Mouse (Mus musculus) heart, postnatal 10 days (tissue): ENCODE measurements at regions not wholly inside any gene's neighbourhood (a gene's known extent, or its start where the extent isn't known, plus 50 kb on each side); places are given as distances from the start of the nearest gene placed in this dataset.

Source experiments
- DNase-seq, 2 experiments: peaks; one replicate each; pipeline ENCODE4 v3.0.0; 2021
- intact Hi-C: fragments of 180-260 bp; cut with DNase I; formaldehyde crosslinking; loops from one replicate; pipeline ENCODE4 v1.15.1; 2025

GRCm38 (mm10) chr3:47348451-47348850, 900.4 kb upstream of the Pabpc4l start:
- intact Hi-C loops: no loop called here
- DNase-seq: no peak

- DNase-seq: no peak
- intact Hi-C loops: no loop called here
Measured at GRCm38 (mm10) chr3:47316356-47317028, 868.5 kb upstream of the Pabpc4l start.

GRCm38 (mm10) chr3:47281783-47282182, 833.8 kb upstream of the Pabpc4l start:
- no peak for DNase-seq
- intact Hi-C loops: no loop called here

- intact Hi-C loops: no loop called here
- peak; percentile 3 to 8 for DNase-seq
Measured at GRCm38 (mm10) chr3:47280270-47280669, 832.3 kb upstream of the Pabpc4l start.

GRCm38 (mm10) chr3:47241030-47241429, 793.0 kb upstream of the Pabpc4l start:
- DNase-seq: no peak
- intact Hi-C loops: no loop called here

- intact Hi-C loops: no loop called here
- DNase-seq: no peak
Measured at GRCm38 (mm10) chr3:47230234-47230633, 782.2 kb upstream of the Pabpc4l start.

GRCm38 (mm10) chr3:47218587-47218986, 770.6 kb upstream of the Pabpc4l start:
- intact Hi-C loops: no loop called here
- DNase-seq: no peak

- no peak for DNase-seq
- intact Hi-C loops: no loop called here
Measured at GRCm38 (mm10) chr3:47213141-47213540, 765.1 kb upstream of the Pabpc4l start.

GRCm38 (mm10) chr3:47197584-47197983, 749.6 kb upstream of the Pabpc4l start:
- no peak for DNase-seq
- intact Hi-C loops: no loop called here

GRCm38 (mm10) chr3:47184226-47184625, 736.2 kb upstream of the Pabpc4l start:
- intact Hi-C loops: no loop called here
- no peak for DNase-seq

- intact Hi-C loops: no loop called here
- DNase-seq: no peak
Measured at GRCm38 (mm10) chr3:47182762-47183161, 734.7 kb upstream of the Pabpc4l start.

- intact Hi-C loops: no loop called here
- no peak for DNase-seq
Measured at GRCm38 (mm10) chr3:47180377-47180776, 732.4 kb upstream of the Pabpc4l start.
